ENCODE assay signal across 9 mouse cellular contexts in genomic region chr17:10037799-10038445, GRCm38 (mm10).
DNase-seq lines count a peak whose midpoint lies in the region; ATAC-seq and TF ChIP-seq lines count a peak whose summit lies in the region.
"Had no signal": no experiment of that assay in that cellular context is flagged by ENCODE, and none has a peak within 500 bp of the region (broad histone marks: within the 10 kb centered on the region; RNA-seq: fewer than 3 reads in every experiment).

No protein-coding gene starts in this region.

- no peak overlapping the region for H3K4me2 ChIP-seq in heart, postnatal 0 days (ENCODE audit: low read depth, low read length)
- H3K4me2 ChIP-seq in lung, embryonic 16.5 days (ENCODE audit: low read depth, low read length), result no peak overlapping the region
- H3K4me2 ChIP-seq: liver, embryonic 11.5 days had no signal

- ATAC-seq in heart, postnatal 0 days (ENCODE audit: insufficient read depth, low read depth), result peak; percentile 40; the same call in 1 of the 2 replicates
- ATAC-seq in lung, embryonic 16.5 days (ENCODE audit: low read depth), result peak; percentile 64

- H3K27ac ChIP-seq in heart, postnatal 0 days (ENCODE audit: low read depth), result peak overlapping the region; percentile 27
- H3K27ac ChIP-seq in lung, embryonic 16.5 days (ENCODE audit: low read length), result peak overlapping the region; percentile 54; the same call in 1 of the 2 replicates

- no peaks in the 10 kb centered on the region for H3K36me3 ChIP-seq in heart, postnatal 0 days (replicated peaks; ENCODE audit: control insufficient read depth, insufficient read depth, low read length)
- H3K36me3 ChIP-seq in lung, embryonic 16.5 days (ENCODE audit: control insufficient read depth, insufficient read depth, low read length), result no peaks in the 10 kb centered on the region

- 0 out of 2 replicates have a peak, but pooled peaks have one; percentile 27 for TF ChIP-seq EP300 in heart, postnatal 0 days (IDR thresholded peaks at IDR 0.05; ENCODE audit: low read depth)

- H3K4me1 ChIP-seq in heart, postnatal 0 days (ENCODE audit: control insufficient read depth, insufficient read depth), result peaks cover 25% of the 10 kb centered on the region
- peaks cover 6% of the 10 kb centered on the region for H3K4me1 ChIP-seq in lung, embryonic 16.5 days (replicated peaks; ENCODE audit: control insufficient read depth, insufficient read depth, low read length)

- intact Hi-C loops in gastrocnemius, postnatal 14 days (cut with DNase I; ENCODE audit: low total_unique reads), result no loop called here

- H3K27me3 ChIP-seq in heart, postnatal 0 days (ENCODE audit: control insufficient read depth, insufficient read depth, low read length), result no peaks in the 10 kb centered on the region
- H3K27me3 ChIP-seq in lung, embryonic 16.5 days (ENCODE audit: control insufficient read depth, insufficient read depth, low read depth, low read length), result no peaks in the 10 kb centered on the region

- H3K9ac ChIP-seq in heart, postnatal 0 days (replicated peaks; ENCODE audit: low read depth, low read length), result no peak overlapping the region
- H3K9ac ChIP-seq in lung, embryonic 16.5 days (ENCODE audit: low read length), result no peak overlapping the region

- WGBS in heart, postnatal 0 days, result 45% methylated on average over 14 of the region's 14 CpGs
- WGBS in lung, embryonic 16.5 days, result 42% methylated on average over 14 of the region's 14 CpGs

- no peaks in the 10 kb centered on the region for H3K9me3 ChIP-seq in heart, postnatal 0 days (replicated peaks; ENCODE audit: control insufficient read depth, low read length)
- no peaks in the 10 kb centered on the region for H3K9me3 ChIP-seq in lung, embryonic 16.5 days (ENCODE audit: control insufficient read depth, low read length)

- TF ChIP-seq CTCF in heart, postnatal 0 days (IDR thresholded peaks at IDR 0.05; ENCODE audit: low read depth), result no peak

- peak; percentile 20 for DNase-seq in gastrocnemius, postnatal 14 days
- DNase-seq in gastrocnemius, postnatal 10 days, result no peak
- peak; percentile 60 to 84 for DNase-seq in heart, adult 18-20 months
- DNase-seq in heart, postnatal 0 days (ENCODE audit: low spot score), result no peak
- no peak for DNase-seq in right cerebral cortex, postnatal 14 days
- DNase-seq in cerebellum, postnatal 14 days, result no peak
- DNase-seq: cerebellum, postnatal 36 days had no signal

- no peak overlapping the region for H3K4me3 ChIP-seq in heart, postnatal 0 days (ENCODE audit: low read depth, low read length)
- no peak overlapping the region for H3K4me3 ChIP-seq in lung, embryonic 16.5 days (ENCODE audit: low read length)

Comparison
In these comparisons a context has a peak if more than half of its experiments do, and no peak if none do; other contexts are left out.
1. DNase-seq: peak in gastrocnemius, postnatal 14 days (single experiment) and heart, adult 18-20 months (2 of 2); none in gastrocnemius, postnatal 10 days (single experiment), heart, postnatal 0 days (single experiment), right cerebral cortex, postnatal 14 days (single experiment) and cerebellum, postnatal 14 days (0 of 2).